Mouse (Mus musculus) heart, embryonic 12.5 days (tissue): ENCODE results near the gene Zmym1. TPM values are rescaled to one million over a fixed set of nuclear protein-coding genes. Genes with fewer than 3 reads are reported as not detected.
"Not testable (repeated sequence)": the region's sequence is repeated elsewhere in the genome, so short reads cannot be mapped to it uniquely, and the experiment has no call there.

Source experiments
- ATAC-seq: fragments of 200-750 bp; cut with Nextera tagmentation; 2 replicates; pipeline ENCODE4 v1.8.0; 2017; ENCODE audit warnings: moderate TSS enrichment, moderate library complexity; ENCODE audit not compliant: insufficient number of reproducible peaks, low FRiP score
- H3K27ac ChIP-seq: fragments of 300-500 bp; sonication (generic); 2 replicates; pipeline ENCODE4 v1.5.1; 2016; ENCODE audit warnings: mild to moderate bottlenecking, moderate library complexity; ENCODE audit not compliant: poor library complexity, severe bottlenecking
- H3K27me3 ChIP-seq: fragments of 300-500 bp; sonication (generic); replicated peaks from 2 replicates; pipeline ENCODE4 v1.6.1; 2016; ENCODE audit warnings: mild to moderate bottlenecking, moderate library complexity
- H3K36me3 ChIP-seq: fragments of 300-500 bp; sonication (generic); 2 replicates; pipeline ENCODE4 v1.6.1; 2016; ENCODE audit warnings: mild to moderate bottlenecking, moderate library complexity
- H3K4me1 ChIP-seq: fragments of 300-500 bp; sonication (generic); replicated peaks from 2 replicates; pipeline ENCODE4 v1.6.1; 2016; ENCODE audit warnings: mild to moderate bottlenecking
- H3K4me2 ChIP-seq: fragments of 300-500 bp; sonication (generic); 2 replicates; pipeline ENCODE4 v1.6.1; 2016; ENCODE audit warnings: mild to moderate bottlenecking, moderate library complexity
- H3K4me3 ChIP-seq: fragments of 300-500 bp; sonication (generic); 2 replicates; pipeline ENCODE4 v1.5.1; 2016; ENCODE audit warnings: mild to moderate bottlenecking
- H3K9ac ChIP-seq: fragments of 300-500 bp; sonication (generic); 2 replicates; pipeline ENCODE4 v1.6.1; 2016; ENCODE audit warnings: mild to moderate bottlenecking, moderate library complexity
- H3K9me3 ChIP-seq: fragments of 300-500 bp; sonication (generic); replicated peaks from 2 replicates; pipeline ENCODE4 v1.6.1; 2016; ENCODE audit warnings: mild to moderate bottlenecking, moderate library complexity
- WGBS: fragments of 180-500 bp; shearing (Covaris S2); methylation state at CpG from one replicate; pipeline ENCODE4 v1.1.7; 2016; 5-methylcytosine and 5-hydroxymethylcytosine counted together
- polyA plus RNA-seq: library from polyadenylated mRNA; unstranded; fragments of >200 nt; fragmentation: Nextera tagmentation; extraction: Ambion mirVana; gene quantifications from 2 replicates; pipeline ENCODE4 v1.2.1, GENCODE M21; 2016

Gene Zmym1
- polyA plus RNA-seq, result 18.7 and 19.5 TPM in 2 replicates

- peak within 1 kb of the TSS; percentile 69 for H3K27ac ChIP-seq
- H3K36me3 ChIP-seq, result peaks cover 24% of the 10 kb centered on the region
- no peaks in the 10 kb centered on the region for H3K27me3 ChIP-seq
- no peaks in the 10 kb centered on the region for H3K4me1 ChIP-seq
- H3K4me3 ChIP-seq, result peak within 1 kb of the TSS; percentile 88
- 1% methylated on average over 38 of the region's 38 CpGs for WGBS
- H3K9ac ChIP-seq, result peak within 1 kb of the TSS; percentile 89
- peak within 1 kb of the TSS; percentile 80 for H3K4me2 ChIP-seq
- H3K9me3 ChIP-seq, result no peaks in the 10 kb centered on the region; the same call in 1 of the 2 replicates
- peak; percentile 97 for ATAC-seq
Observed at GRCm38 (mm10) chr4:127060585-127061290, at the start of gene Zmym1. Gene Zmym1 (minus strand): TSS chr4:127061152.

GRCm38 (mm10) chr4:127110570-127110969 lies 49.6 kb upstream of the Zmym1 start:
- Histone ChIP-seq H3K9ac (no peak overlapping the region), H3K27ac (no peak overlapping the region), H3K9me3 (peaks cover 8% of the 10 kb centered on the region; the same call in 1 of the 2 replicates), H3K4me2 (no peak overlapping the region), H3K4me1 (no peaks in the 10 kb centered on the region), H3K36me3 (peaks cover 38% of the 10 kb centered on the region), H3K27me3 (no peaks in the 10 kb centered on the region), H3K4me3 (no peak overlapping the region)
- ATAC-seq, result no peak
- 65% methylated on average over 4 of the region's 4 CpGs for WGBS

- 84% methylated on average over 4 of the region's 4 CpGs for WGBS
- no peak for ATAC-seq
- H3K4me3 ChIP-seq, result no peak overlapping the region
- no peak overlapping the region for H3K4me2 ChIP-seq
- H3K36me3 ChIP-seq, result peaks cover 29% of the 10 kb centered on the region
- no peak overlapping the region for H3K27ac ChIP-seq
- H3K9me3 ChIP-seq, result peaks cover 4% of the 10 kb centered on the region; the same call in 1 of the 2 replicates
- no peak overlapping the region for H3K9ac ChIP-seq
- no peaks in the 10 kb centered on the region for H3K27me3 ChIP-seq
- H3K4me1 ChIP-seq, result no peaks in the 10 kb centered on the region
Observed at GRCm38 (mm10) chr4:127107566-127107965, 46.6 kb upstream of the Zmym1 start.

GRCm38 (mm10) chr4:127099552-127099951 lies 38.6 kb upstream of the Zmym1 start:
- H3K27ac ChIP-seq, H3K4me3 ChIP-seq, H3K4me2 ChIP-seq, H3K9ac ChIP-seq, H3K9me3 ChIP-seq, ATAC-seq, H3K27me3 ChIP-seq, H3K4me1 ChIP-seq: not testable (repeated sequence)
- WGBS, result 87% methylated on average over 1 of the region's 2 CpGs
- peaks cover 12% of the 10 kb centered on the region for H3K36me3 ChIP-seq

GRCm38 (mm10) chr4:127095090-127095489 lies 34.1 kb upstream of the Zmym1 start:
- H3K4me3 ChIP-seq, result no peak overlapping the region
- 85% methylated on average over 4 of the region's 4 CpGs for WGBS
- H3K36me3 ChIP-seq, result peaks cover 17% of the 10 kb centered on the region; the same call in 1 of the 2 replicates
- H3K4me2 ChIP-seq, result no peak overlapping the region
- H3K27me3 ChIP-seq, result no peaks in the 10 kb centered on the region
- H3K27ac ChIP-seq, result no peak overlapping the region
- ATAC-seq, result no peak
- no peak overlapping the region for H3K9ac ChIP-seq
- H3K4me1 ChIP-seq, result no peaks in the 10 kb centered on the region
- H3K9me3 ChIP-seq, result no peaks in the 10 kb centered on the region

- no peak for ATAC-seq
- Histone ChIP-seq H3K27ac (no peak overlapping the region), H3K4me1 (no peaks in the 10 kb centered on the region), H3K36me3 (peaks cover 32% of the 10 kb centered on the region), H3K9me3 (no peaks in the 10 kb centered on the region), H3K27me3 (no peaks in the 10 kb centered on the region), H3K9ac (no peak overlapping the region), H3K4me3 (no peak overlapping the region), H3K4me2 (no peak overlapping the region)
- WGBS, result 90% methylated on average over 1 of the region's 1 CpGs
Observed at GRCm38 (mm10) chr4:127091188-127091587, 30.2 kb upstream of the Zmym1 start.

GRCm38 (mm10) chr4:127085761-127086160 lies 24.8 kb upstream of the Zmym1 start:
- H3K4me2 ChIP-seq, result no peak overlapping the region
- no peak overlapping the region for H3K27ac ChIP-seq
- H3K27me3 ChIP-seq, result no peaks in the 10 kb centered on the region
- ATAC-seq, result no peak
- WGBS, result 78% methylated on average over 1 of the region's 1 CpGs
- no peak overlapping the region for H3K4me3 ChIP-seq
- H3K36me3 ChIP-seq, result peaks cover 21% of the 10 kb centered on the region
- 0 out of 2 replicates have a peak, but pooled peaks cover 2% of the 10 kb centered on the region for H3K4me1 ChIP-seq
- H3K9ac ChIP-seq, result no peak overlapping the region
- no peaks in the 10 kb centered on the region for H3K9me3 ChIP-seq

- H3K9me3 ChIP-seq, result no peaks in the 10 kb centered on the region
- no peaks in the 10 kb centered on the region for H3K27me3 ChIP-seq
- no peak for ATAC-seq
- H3K4me3 ChIP-seq, result no peak overlapping the region
- H3K27ac ChIP-seq, result no peak overlapping the region
- WGBS, result 73% methylated on average over 2 of the region's 2 CpGs
- 0 out of 2 replicates have a peak, but pooled peaks cover 2% of the 10 kb centered on the region for H3K4me1 ChIP-seq
- H3K4me2 ChIP-seq, result no peak overlapping the region
- H3K9ac ChIP-seq, result no peak overlapping the region
- H3K36me3 ChIP-seq, result peaks cover 5% of the 10 kb centered on the region; the same call in 1 of the 2 replicates
Observed at GRCm38 (mm10) chr4:127083131-127083530, 22.2 kb upstream of the Zmym1 start.

GRCm38 (mm10) chr4:127080806-127081205 lies 19.9 kb upstream of the Zmym1 start:
- WGBS, result 42% methylated on average over 1 of the region's 1 CpGs
- no peak overlapping the region for H3K4me3 ChIP-seq

GRCm38 (mm10) chr4:127076875-127077548 lies 16.1 kb upstream of the Zmym1 start, which contains the start of gene Zmym6:
Gene Zmym6 (plus strand): TSS chr4:127077383.
- peak within 1 kb of the TSS; percentile 77 for H3K4me2 ChIP-seq
- 0 out of 2 replicates have a peak, but pooled peaks cover 2% of the 10 kb centered on the region for H3K9me3 ChIP-seq
- H3K4me3 ChIP-seq, result peak within 1 kb of the TSS; percentile 54
- H3K27me3 ChIP-seq, result no peaks in the 10 kb centered on the region
- H3K27ac ChIP-seq, result peak within 1 kb of the TSS; percentile 72
- H3K9ac ChIP-seq, result peak within 1 kb of the TSS; percentile 64
- under 1% methylated on average over 46 of the region's 46 CpGs for WGBS
- ATAC-seq, result peak; percentile 98
- no peaks in the 10 kb centered on the region for H3K36me3 ChIP-seq
- peaks cover 4% of the 10 kb centered on the region for H3K4me1 ChIP-seq

More at GRCm38 (mm10) chr4:127080806-127081205, 19.9 kb upstream of the Zmym1 start:
- no peaks in the 10 kb centered on the region for H3K36me3 ChIP-seq
- H3K9me3 ChIP-seq, result no peaks in the 10 kb centered on the region
- H3K4me1 ChIP-seq, result peaks cover 6% of the 10 kb centered on the region
- no peak overlapping the region for H3K27ac ChIP-seq
- no peaks in the 10 kb centered on the region for H3K27me3 ChIP-seq
- ATAC-seq, result no peak
- no peak overlapping the region for H3K4me2 ChIP-seq
- no peak overlapping the region for H3K9ac ChIP-seq

GRCm38 (mm10) chr4:127074915-127075314 lies 14.0 kb upstream of the Zmym1 start:
- H3K36me3 ChIP-seq, result no peaks in the 10 kb centered on the region
- ATAC-seq, result no peak
- H3K4me3 ChIP-seq, result no peak overlapping the region
- no peak overlapping the region for H3K4me2 ChIP-seq
- no peak overlapping the region for H3K9ac ChIP-seq
- no peak overlapping the region for H3K27ac ChIP-seq
- 74% methylated on average over 1 of the region's 1 CpGs for WGBS
- H3K4me1 ChIP-seq, result peaks cover 4% of the 10 kb centered on the region
- H3K9me3 ChIP-seq, result 0 out of 2 replicates have a peak, but pooled peaks cover 2% of the 10 kb centered on the region
- no peaks in the 10 kb centered on the region for H3K27me3 ChIP-seq
